Mouse (Mus musculus): ENCODE data around the gene Rhox4f. TPM values are rescaled to one million over a fixed set of nuclear protein-coding genes. Genes with fewer than 3 reads are reported as not detected.

The Rhox4f gene
- not detected for polyA plus RNA-seq (2017; shearing (Covaris generic))

GRCm38 (mm10) chrX:37607604-37608003 is at the start of gene Rhox4f:
Rhox4f (minus strand) TSS chrX:37607704.

GRCm38 (mm10) chrX:37651227-37651626 is 43.7 kb upstream of the Rhox4f start, which contains the start of gene Rhox4g:
Rhox4g (minus strand) TSS chrX:37651327.

GRCm38 (mm10) chrX:37643370-37643769 is 35.9 kb upstream of the Rhox4f start, which contains the start of gene Rhox2g:
Rhox2g (minus strand) TSS chrX:37643470.

GRCm38 (mm10) chrX:37628512-37628911 is 21.0 kb upstream of the Rhox4f start, which contains the start of gene Rhox3g:
Rhox3g (minus strand) TSS chrX:37628612.

GRCm38 (mm10) chrX:37580692-37581091 is 26.8 kb downstream of the Rhox4f start, which contains the start of gene Rhox3f:
Rhox3f (plus strand) TSS chrX:37580992.

GRCm38 (mm10) chrX:37571105-37571504 is 36.4 kb downstream of the Rhox4f start, which contains the start of gene Rhox2f:
Rhox2f (plus strand) TSS chrX:37571405.

GRCm38 (mm10) chrX:37557112-37557511 is 50.4 kb downstream of the Rhox4f start, which contains the start of gene Rhox4e:
Rhox4e (plus strand) TSS chrX:37557412.

Other genes with a start within 250 kb of the Rhox4f start
- not detected for gene Rhox3a2, start 227.7 kb downstream of the Rhox4f start, polyA plus RNA-seq (2017; shearing (Covaris generic))
- gene Rhox4a2, start 216.9 kb downstream of the Rhox4f start, polyA plus RNA-seq (2017; shearing (Covaris generic)), result not detected
- gene Rhox2b, start 195.6 kb downstream of the Rhox4f start, polyA plus RNA-seq (2017; shearing (Covaris generic)), result not detected
- not detected for gene Rhox4b, start 175.2 kb downstream of the Rhox4f start, polyA plus RNA-seq (2017; shearing (Covaris generic))
- not detected for gene Rhox2c, start 154.0 kb downstream of the Rhox4f start, polyA plus RNA-seq (2017; shearing (Covaris generic))
- not detected for gene Rhox3c, start 149.1 kb downstream of the Rhox4f start, polyA plus RNA-seq (2017; shearing (Covaris generic))
- 0.39 TPM for gene Rhox4c, start 127.4 kb downstream of the Rhox4f start, polyA plus RNA-seq (2017; shearing (Covaris generic))
- gene Rhox2d, start 114.3 kb downstream of the Rhox4f start, polyA plus RNA-seq (2017; shearing (Covaris generic)), result not detected
- gene Rhox4d, start 93.3 kb downstream of the Rhox4f start, polyA plus RNA-seq (2017; shearing (Covaris generic)), result 0.60 TPM
- gene Rhox2e, start 77.3 kb downstream of the Rhox4f start, polyA plus RNA-seq (2017; shearing (Covaris generic)), result not detected
- not detected for gene Rhox3e, start 65.7 kb downstream of the Rhox4f start, polyA plus RNA-seq (2017; shearing (Covaris generic))
- not detected for gene Rhox4e, start 50.3 kb downstream of the Rhox4f start, polyA plus RNA-seq (2017; shearing (Covaris generic))
- 0.84 TPM for gene Rhox2f, start 36.3 kb downstream of the Rhox4f start, polyA plus RNA-seq (2017; shearing (Covaris generic))
- not detected for gene Rhox3f, start 26.7 kb downstream of the Rhox4f start, polyA plus RNA-seq (2017; shearing (Covaris generic))
- not detected for gene Rhox3g, start 20.9 kb upstream of the Rhox4f start, polyA plus RNA-seq (2017; shearing (Covaris generic))
- not detected for gene Rhox2g, start 35.8 kb upstream of the Rhox4f start, polyA plus RNA-seq (2017; shearing (Covaris generic))
- not detected for gene Rhox4g, start 43.6 kb upstream of the Rhox4f start, polyA plus RNA-seq (2017; shearing (Covaris generic))
- not detected for gene Rhox3h, start 61.1 kb upstream of the Rhox4f start, polyA plus RNA-seq (2017; shearing (Covaris generic))
- gene Rhox2h, start 65.6 kb upstream of the Rhox4f start, polyA plus RNA-seq (2017; shearing (Covaris generic)), result not detected
- not detected for gene Rhox5, start 197.1 kb upstream of the Rhox4f start, polyA plus RNA-seq (2017; shearing (Covaris generic))
- gene Rhox6, start 219.2 kb upstream of the Rhox4f start, polyA plus RNA-seq (2017; shearing (Covaris generic)), result not detected
- not detected for gene Rhox7a, start 224.0 kb upstream of the Rhox4f start, polyA plus RNA-seq (2017; shearing (Covaris generic))

Measured in effector memory CD4-positive, alpha-beta T cell, adult 7 months (primary cell).